Mouse (Mus musculus) embryonic fibroblast, embryonic 13.5 days (primary cell): ENCODE results near the gene Cryzl1. TPM values are rescaled to one million over a fixed set of nuclear protein-coding genes. Genes with fewer than 3 reads are reported as not detected.

Experiments used
- H3K27ac ChIP-seq: 2 replicates; pipeline ENCODE4 v1.5.1; 2012; ENCODE audit warnings: low read length, control low read depth, inconsistent platforms; ENCODE audit not compliant: insufficient read depth
- H3K4me1 ChIP-seq: 2 replicates; pipeline ENCODE4 v1.6.1; 2011; ENCODE audit warnings: low read length; ENCODE audit not compliant: control insufficient read depth, insufficient read depth
- H3K4me3 ChIP-seq: 2 replicates; pipeline ENCODE4 v1.5.1; 2011; ENCODE audit warnings: mild to moderate bottlenecking, control low read depth, low read length; ENCODE audit not compliant: insufficient read depth
- CTCF ChIP-seq: IDR thresholded peaks from 2 replicates; pipeline ENCODE4 v1.5.1; 2011; ENCODE audit warnings: mild to moderate bottlenecking, control low read depth, low read length, moderate library complexity, borderline replicate concordance; ENCODE audit not compliant: insufficient read depth
- POLR2A ChIP-seq: IDR thresholded peaks from 2 replicates; pipeline ENCODE4 v1.6.1; 2011; ENCODE audit warnings: low read depth, mild to moderate bottlenecking, control low read depth, low read length, moderate library complexity
- polyA plus RNA-seq: library from polyadenylated mRNA; stranded (reverse); fragments of >200 nt; gene quantifications from 2 replicates; pipeline ENCODE4 v1.2.4, GENCODE M21; 2011; ENCODE audit warnings: low read depth; ENCODE audit not compliant: missing spikeins, insufficient read length

Gene Cryzl1
- polyA plus RNA-seq, 1 experiment = 68.6 TPM

GRCm38 (mm10) chr16:91694455-91695084, 34.2 kb downstream of the Cryzl1 start:
- Histone ChIP-seq H3K27ac (no peak overlapping the region), H3K4me3 (no peak overlapping the region), H3K4me1 (peaks cover 3% of the 10 kb centered on the region; the same call in 1 of the 2 replicates)
- TF ChIP-seq CTCF (peak; percentile 97), POLR2A (no peak)

GRCm38 (mm10) chr16:91689791-91690190, 39.0 kb downstream of the Cryzl1 start:
- peaks cover 3% of the 10 kb centered on the region; the same call in 1 of the 2 replicates for H3K4me1 ChIP-seq
- no peak overlapping the region for H3K4me3 ChIP-seq
- TF ChIP-seq POLR2A = no peak
- TF ChIP-seq CTCF = no peak
- no peak overlapping the region for H3K27ac ChIP-seq

- Histone ChIP-seq H3K4me3 (peak within 1 kb of the TSS; percentile 63), H3K4me1 (peaks cover 3% of the 10 kb centered on the region; the same call in 1 of the 2 replicates), H3K27ac (peak within 1 kb of the TSS; percentile 42; the same call in 1 of the 2 replicates)
- TF ChIP-seq CTCF (no peak), POLR2A (peak; percentile 76)
Measured at GRCm38 (mm10) chr16:91688619-91689334, 40.0 kb downstream of the Cryzl1 start, which contains the start of gene Donson. Gene Donson (minus strand): TSS chr16:91688770.

GRCm38 (mm10) chr16:91688023-91688618, 40.7 kb downstream of the Cryzl1 start:
- TF ChIP-seq CTCF (no peak), POLR2A (no peak)
- H3K4me1 ChIP-seq = peaks cover 3% of the 10 kb centered on the region; the same call in 1 of the 2 replicates
- H3K27ac ChIP-seq = no peak overlapping the region
- H3K4me3 ChIP-seq = peak overlapping the region; percentile 63

DNA sequence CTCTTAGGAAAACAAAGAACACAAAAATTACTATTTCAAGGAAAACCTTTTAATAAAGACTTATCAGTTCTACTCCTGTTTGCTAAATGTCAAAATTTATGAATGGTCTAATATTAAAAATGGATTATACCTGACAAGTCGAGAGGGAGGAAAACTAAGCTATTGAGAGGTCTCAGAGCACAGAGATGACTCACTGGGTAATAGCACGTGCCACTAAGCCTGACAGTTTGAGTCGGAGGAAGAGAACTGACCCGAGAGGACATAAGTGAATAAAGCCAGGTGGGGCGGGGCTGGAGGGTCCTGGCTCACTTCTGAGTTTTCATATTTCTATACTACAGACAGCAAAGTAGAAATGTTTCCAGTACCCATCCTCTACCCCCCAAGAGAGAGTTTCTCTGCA, 42.4 kb downstream of the Cryzl1 start:
- peaks cover 3% of the 10 kb centered on the region; the same call in 1 of the 2 replicates for H3K4me1 ChIP-seq
- TF ChIP-seq POLR2A (no peak), CTCF (no peak)
- H3K4me3 ChIP-seq = no peak overlapping the region
- no peak overlapping the region for H3K27ac ChIP-seq

DNA sequence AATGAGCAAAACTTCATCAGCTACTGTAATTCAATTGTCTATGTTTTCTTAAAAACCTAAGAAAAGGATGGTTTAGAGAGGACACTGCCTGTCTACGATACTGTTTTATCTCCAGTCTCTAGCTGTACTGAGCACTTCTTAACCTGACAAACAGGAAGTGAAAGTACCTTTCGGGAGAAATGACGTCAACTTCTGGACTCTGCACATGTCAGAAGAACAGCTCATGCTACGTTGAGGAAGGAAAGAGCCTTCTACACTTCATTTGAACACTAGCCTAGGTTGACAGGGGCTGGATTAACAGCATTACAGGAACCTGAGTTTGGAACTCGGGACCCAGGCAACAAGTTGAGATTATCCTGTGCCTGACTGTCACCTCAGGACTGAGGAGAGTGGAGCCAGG, 43.2 kb downstream of the Cryzl1 start:
- H3K4me1 ChIP-seq = peaks cover 3% of the 10 kb centered on the region; the same call in 1 of the 2 replicates
- TF ChIP-seq POLR2A (no peak), CTCF (no peak)
- H3K4me3 ChIP-seq = no peak overlapping the region
- no peak overlapping the region for H3K27ac ChIP-seq

DNA sequence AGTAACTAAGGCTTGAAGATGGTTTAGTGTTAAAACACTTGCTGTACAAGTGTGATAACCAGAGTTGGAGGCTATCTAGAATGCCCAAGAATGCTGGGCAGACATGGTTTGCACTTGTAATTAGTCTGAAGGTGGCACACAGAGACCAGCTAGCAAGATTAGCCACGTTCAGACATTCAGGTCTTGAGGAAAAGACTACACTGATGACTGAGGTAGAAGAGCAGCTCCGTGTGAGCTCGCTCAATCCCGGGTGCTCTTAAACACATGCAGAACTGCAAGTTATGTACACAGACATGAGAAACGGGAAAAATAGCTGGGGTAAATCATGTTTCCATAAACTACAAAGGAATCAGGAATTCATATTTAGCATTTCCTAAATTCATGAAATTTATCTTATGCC, 48.1 kb downstream of the Cryzl1 start:
- no peak for TF ChIP-seq POLR2A
- no peak for TF ChIP-seq CTCF
- H3K4me3 ChIP-seq = no peak overlapping the region
- no peaks in the 10 kb centered on the region for H3K4me1 ChIP-seq
- H3K27ac ChIP-seq = no peak overlapping the region

- H3K27ac ChIP-seq = no peak overlapping the region
- TF ChIP-seq CTCF (no peak), POLR2A (no peak)
- no peak overlapping the region for H3K4me3 ChIP-seq
- no peaks in the 10 kb centered on the region for H3K4me1 ChIP-seq
Measured at GRCm38 (mm10) chr16:91678147-91678911, 50.4 kb downstream of the Cryzl1 start.

DNA sequence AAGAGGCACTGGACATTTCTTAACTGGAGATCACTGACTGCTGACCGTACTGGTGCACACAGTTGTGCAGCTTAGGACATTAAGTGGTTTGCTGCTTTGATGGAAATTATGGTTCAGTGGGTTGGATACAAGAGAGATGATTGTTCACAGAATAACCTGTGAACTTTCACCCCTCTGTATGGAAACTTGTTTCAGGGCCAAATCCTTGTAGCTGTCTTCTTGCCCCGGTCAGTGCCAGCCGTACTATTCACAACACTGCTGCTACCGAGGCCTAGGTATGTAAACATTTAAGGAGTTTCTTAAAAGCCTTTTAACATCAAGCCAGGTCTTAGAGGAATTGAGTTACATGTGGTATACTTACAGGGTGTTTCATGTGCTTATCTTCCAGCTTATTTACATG, 54.3 kb downstream of the Cryzl1 start:
- no peak for TF ChIP-seq CTCF
- TF ChIP-seq POLR2A = no peak
- no peak overlapping the region for H3K4me3 ChIP-seq

More for the DNA sequence above, 54.3 kb downstream of the Cryzl1 start:
- H3K4me1 ChIP-seq = no peaks in the 10 kb centered on the region
- H3K27ac ChIP-seq = no peak overlapping the region
